Mouse (Mus musculus) 3134 (cell line): ENCODE measurements around the gene Lag3.

ENCODE experiments used
- DNase-seq: peaks from one replicate; pipeline ENCODE4 v3.0.0-alpha.2; 2011; ENCODE audit warnings: low spot score; ENCODE audit not compliant: insufficient read length; ENCODE audit errors: extremely low read depth

Lag3 gene

DNA sequence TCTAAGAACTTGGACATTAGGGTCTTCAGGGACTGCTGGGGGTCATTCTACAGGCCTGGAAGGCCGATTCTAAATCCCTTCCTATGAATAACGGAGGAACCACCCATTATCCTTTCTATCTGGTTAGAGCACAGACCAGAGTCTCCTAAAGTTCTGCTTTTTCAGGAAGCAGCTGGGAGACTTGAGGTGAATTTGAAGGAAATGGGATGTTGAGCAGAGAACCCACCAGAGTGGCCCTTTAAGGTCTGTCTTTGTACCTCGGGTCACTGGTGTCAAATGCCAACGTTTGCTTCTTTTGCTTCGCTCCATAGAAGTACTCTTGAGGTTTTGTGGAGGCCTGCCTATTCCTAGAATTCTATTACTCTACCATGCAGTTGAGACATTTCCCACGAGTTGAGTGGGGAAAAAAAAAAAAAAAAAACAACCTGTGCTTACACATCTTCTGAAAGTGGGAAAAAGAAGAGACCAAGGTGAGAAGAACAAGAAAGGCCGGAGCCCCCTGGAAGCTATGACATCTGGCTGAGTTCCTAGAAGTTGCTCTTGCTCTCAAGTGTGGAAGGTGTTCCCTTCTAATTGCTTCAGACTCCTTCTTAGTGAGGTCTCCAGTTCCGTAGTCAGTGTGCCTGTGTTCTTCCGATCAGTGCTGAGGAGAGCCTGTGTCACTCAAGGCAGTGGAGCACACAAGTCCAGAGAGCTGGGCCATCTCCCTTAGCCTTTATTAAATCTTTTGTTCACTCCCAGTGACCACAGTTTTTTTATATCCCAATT is 9.0 kb upstream of the Lag3 start:
- DNase-seq = no peak

GRCm38 (mm10) chr6:124919695-124920317 is 8.3 kb upstream of the Lag3 start, which contains the start of gene Ptms:
TSS of gene Ptms (minus strand) at chr6:124920103.
- peak; percentile 95 for DNase-seq

DNA sequence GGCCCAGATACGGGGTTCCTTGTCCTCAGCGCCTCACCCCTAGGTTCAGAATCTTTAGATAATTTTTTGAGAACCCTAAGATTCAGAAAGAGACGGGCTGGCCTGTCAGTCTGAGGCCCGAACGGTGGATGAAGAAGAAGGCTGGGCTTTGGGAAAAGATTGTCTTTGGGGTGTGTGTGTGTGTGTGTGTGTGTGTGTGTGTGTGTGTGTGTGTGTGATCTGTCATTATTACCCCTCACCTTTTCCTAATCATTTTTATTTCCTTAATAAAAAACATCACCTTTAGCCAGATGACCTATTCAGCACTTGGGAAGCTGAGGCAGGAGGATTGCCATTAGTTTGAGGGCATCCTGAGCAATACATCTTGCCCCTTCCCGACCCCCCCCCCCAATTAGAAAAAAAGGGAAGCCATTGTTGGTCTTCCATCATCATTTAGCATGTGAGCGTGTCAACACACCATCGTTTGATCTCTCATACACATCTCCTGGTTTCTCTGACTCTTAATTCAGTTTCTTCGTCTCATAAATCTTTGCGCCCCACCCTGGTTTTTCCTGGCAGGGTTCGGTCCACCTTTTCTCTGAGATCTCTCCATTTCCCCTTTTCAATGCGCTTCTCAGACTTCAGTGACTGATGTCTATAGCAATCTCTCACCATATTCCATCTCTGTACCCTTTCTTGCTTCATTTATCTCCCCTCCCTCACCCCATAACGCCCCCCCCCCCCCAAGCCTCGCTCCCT is 7.6 kb upstream of the Lag3 start:
- DNase-seq = no peak

DNA sequence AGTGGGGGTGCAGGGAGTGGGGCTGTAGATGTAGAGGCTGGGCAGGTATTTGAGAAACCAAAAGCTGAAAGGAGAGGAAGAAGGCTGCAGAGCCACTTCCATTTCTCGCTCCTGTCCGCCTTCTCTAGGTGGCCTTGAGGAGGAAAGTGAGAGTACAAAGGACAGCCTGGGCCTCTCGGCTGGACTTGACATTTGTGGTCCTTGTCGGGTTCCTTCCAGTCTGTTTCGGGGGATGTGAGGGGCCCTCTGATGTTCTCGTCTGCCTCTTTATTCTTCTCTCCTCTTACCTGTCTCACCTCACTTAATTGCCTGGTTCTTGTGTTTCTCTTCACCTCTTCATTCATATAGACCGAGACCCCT is 6.8 kb upstream of the Lag3 start:
- DNase-seq = no peak

DNA sequence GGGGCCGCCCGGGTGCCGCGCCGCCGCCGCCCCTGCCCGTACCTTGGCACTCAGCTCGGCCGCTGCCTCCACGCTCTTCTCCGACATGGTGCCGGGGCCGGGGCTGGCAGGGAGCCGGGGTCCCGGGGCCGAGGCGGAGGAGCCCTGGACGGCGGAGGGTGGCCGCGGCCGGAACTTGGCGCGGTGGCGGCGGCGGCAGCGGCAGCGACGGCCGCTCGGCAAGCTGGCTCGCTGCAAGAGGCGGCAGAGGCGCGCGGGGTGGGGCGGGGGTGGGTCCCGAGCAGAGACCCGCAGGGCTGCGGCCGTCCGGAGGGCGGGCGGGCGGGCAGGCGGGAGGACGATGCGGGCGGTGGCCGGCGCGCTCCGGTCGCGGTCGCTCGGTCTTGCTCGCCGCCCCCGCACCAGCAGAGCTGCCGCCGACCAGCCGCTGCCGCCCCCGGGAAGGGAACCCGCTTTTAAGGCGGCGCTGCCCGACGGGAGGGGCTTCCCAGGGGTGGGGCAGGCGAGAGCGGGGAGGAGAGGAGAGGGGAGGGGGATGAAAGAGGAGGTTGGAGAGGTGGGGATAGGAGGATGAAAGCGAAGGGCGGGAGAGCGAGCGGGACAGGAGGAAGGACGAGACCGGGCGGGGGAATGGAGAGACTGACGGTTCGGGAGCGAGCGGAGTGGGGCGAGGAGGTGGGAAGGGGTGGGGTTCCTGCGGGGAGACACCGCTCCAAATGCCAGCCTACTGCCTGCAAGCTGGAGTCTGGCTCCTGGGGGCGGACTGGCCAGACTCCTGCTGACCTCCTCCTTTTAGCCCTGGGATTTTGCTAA is 6.2 kb upstream of the Lag3 start:
- peak; percentile 98 for DNase-seq

DNA sequence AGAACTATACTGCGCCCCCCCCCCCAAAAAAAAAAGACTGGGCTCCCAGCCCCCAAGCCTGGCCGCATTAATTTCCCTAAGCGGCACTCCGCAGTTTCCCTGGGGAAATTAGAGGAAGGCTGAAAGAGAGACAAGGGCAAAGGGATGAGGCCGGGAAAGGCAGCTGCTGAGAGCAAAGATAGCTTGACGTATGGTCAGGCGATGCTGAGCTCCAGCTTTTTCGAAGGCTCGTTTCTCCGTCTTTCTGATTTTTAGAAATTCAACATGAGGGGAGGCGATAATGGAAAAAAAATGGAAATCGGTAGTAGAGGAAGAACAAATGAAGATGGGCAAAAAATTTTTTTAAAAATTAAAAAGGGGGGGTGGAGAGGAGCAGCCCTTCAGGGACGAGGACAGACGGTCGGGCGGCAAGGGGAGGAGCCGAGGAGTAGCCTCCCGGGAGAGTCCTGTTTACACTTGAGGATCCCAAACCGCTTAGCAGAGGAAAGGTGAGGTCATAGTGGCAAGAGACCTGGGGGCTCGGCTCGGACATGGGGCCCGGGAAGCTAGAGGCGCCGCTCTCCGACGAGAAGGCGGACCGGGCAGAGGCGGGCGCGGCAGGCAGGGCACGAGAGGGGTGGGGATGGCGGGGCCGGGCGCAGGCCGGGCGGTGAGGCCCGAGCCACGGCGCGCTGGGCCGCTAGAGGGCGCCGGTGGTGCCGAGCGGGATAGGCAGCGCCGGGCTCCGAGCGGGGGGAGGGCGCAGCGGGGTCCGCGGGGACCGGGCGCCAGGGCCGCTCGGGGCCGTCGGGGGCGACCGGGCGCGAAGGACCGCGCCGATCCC is 5.4 kb upstream of the Lag3 start:
- DNase-seq = peak; percentile 80

- peak; percentile 34 for DNase-seq
Observed at GRCm38 (mm10) chr6:124915942-124916694, 4.6 kb upstream of the Lag3 start.

GRCm38 (mm10) chr6:124915160-124915941 is 3.8 kb upstream of the Lag3 start:
- peak; percentile 33 for DNase-seq

GRCm38 (mm10) chr6:124914511-124914910 is 3.0 kb upstream of the Lag3 start:
- DNase-seq = no peak

DNA sequence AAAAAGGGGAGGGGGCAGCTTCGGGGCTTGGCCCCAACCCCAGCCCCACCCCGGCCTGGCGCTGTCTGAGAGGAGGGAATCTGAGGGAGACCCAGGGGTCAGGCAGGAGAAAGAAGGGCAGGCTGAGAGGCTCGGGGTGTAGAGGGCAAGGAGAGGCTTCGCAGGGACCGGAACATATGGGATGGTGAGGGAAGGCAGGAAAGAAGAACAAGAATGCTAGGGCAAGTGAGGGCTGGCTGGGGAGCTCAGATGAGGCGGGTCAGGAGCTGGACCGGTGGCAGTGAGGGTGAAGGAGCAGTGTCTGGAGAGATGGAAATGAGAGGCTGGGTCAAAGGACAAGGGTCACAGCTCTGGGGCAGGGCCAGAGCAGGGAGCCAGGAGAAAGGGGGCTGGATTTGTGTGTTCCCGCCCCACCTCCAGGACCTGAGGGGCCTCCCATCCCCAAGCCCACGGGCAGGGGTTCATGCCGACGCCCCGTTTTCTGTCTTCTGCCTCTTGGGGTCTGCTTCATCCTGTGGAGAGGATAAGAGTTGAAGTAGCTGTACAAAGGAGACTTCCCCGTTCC is 2.3 kb upstream of the Lag3 start:
- peak; percentile 30 for DNase-seq

- no peak for DNase-seq
Observed at GRCm38 (mm10) chr6:124913214-124913613, 1.7 kb upstream of the Lag3 start.

- no peak for DNase-seq
Observed at GRCm38 (mm10) chr6:124910032-124910431, 1.5 kb downstream of the Lag3 start.

GRCm38 (mm10) chr6:124907767-124908166 is 3.7 kb downstream of the Lag3 start:
- DNase-seq = no peak

GRCm38 (mm10) chr6:124904991-124905860 is 6.3 kb downstream of the Lag3 start:
- no peak for DNase-seq

GRCm38 (mm10) chr6:124904161-124904981 is 7.1 kb downstream of the Lag3 start:
- DNase-seq = no peak

DNA sequence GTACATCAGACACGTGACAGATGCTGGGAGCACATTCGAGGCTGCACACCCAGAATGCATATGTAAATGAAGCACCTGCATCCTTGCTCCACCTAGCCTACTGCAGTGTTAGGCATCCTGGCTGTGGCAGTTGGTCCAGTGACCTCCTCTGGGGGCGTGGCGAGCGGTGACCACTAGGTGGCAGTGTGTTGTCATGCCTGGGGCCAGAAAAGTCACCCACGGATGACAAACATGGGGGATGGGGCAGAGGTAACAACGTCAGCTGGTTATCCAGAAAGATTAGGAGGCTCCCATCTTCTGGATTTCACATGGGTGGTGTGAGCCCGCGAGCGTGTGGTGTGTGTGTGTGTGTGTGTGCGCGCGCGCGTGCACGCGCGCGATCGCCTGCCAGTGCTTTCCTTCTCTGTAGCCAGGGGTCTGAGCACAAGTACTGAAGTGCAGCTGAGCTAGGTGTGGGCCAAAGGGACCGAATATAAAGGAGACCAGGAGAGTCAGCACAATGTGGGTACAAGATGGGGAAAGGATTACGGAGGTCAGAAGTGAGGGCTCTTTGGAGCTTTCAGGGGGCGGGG is 7.8 kb downstream of the Lag3 start:
- peak; percentile 86 for DNase-seq
